Mouse (Mus musculus) frontal cortex, postnatal 25 days (tissue): ENCODE results near the gene Bbof1.

ENCODE experiments used
- DNase-seq, 2 experiments: peaks; one replicate each; pipeline ENCODE4 v3.0.0; 2022; ENCODE audit warnings: low spot score in 2 of 2

Gene Bbof1

GRCm38 (mm10) chr12:84400068-84400467 is 8.8 kb upstream of the Bbof1 start:
- no peak for DNase-seq

GRCm38 (mm10) chr12:84400653-84401052 is 8.2 kb upstream of the Bbof1 start:
- no peak for DNase-seq

- DNase-seq, result no peak
Measured at GRCm38 (mm10) chr12:84402923-84403322, 5.9 kb upstream of the Bbof1 start.

- no peak for DNase-seq
Measured at GRCm38 (mm10) chr12:84404541-84404940, 4.3 kb upstream of the Bbof1 start.

GRCm38 (mm10) chr12:84407259-84407658 is 1.6 kb upstream of the Bbof1 start:
- no peak for DNase-seq

GRCm38 (mm10) chr12:84407874-84408818 is 725 bp upstream of the Bbof1 start:
- peak in 1 of 2 experiments; percentile 15 for DNase-seq

GRCm38 (mm10) chr12:84416834-84417604 is 8.1 kb downstream of the Bbof1 start, which contains the start of gene Rnf113a2:
Rnf113a2 (plus strand) TSS chr12:84417196.
- DNase-seq, result peak; percentile 62 to 72

GRCm38 (mm10) chr12:84417605-84417922 is 8.7 kb downstream of the Bbof1 start:
- DNase-seq, result no peak

GRCm38 (mm10) chr12:84423990-84424389 is 15.1 kb downstream of the Bbof1 start:
- no peak for DNase-seq

GRCm38 (mm10) chr12:84429825-84430224 is 21.0 kb downstream of the Bbof1 start:
- no peak for DNase-seq

GRCm38 (mm10) chr12:84438697-84439096 is 29.8 kb downstream of the Bbof1 start:
- no peak for DNase-seq

GRCm38 (mm10) chr12:84442526-84442925 is 33.7 kb downstream of the Bbof1 start:
- no peak for DNase-seq

GRCm38 (mm10) chr12:84447386-84447785 is 38.5 kb downstream of the Bbof1 start:
- DNase-seq, result no peak

GRCm38 (mm10) chr12:84448181-84448580 is 39.3 kb downstream of the Bbof1 start:
- no peak for DNase-seq

- no peak for DNase-seq
Measured at GRCm38 (mm10) chr12:84449887-84450286, 41.0 kb downstream of the Bbof1 start.

- DNase-seq, result no peak
Measured at GRCm38 (mm10) chr12:84450351-84450717, 41.5 kb downstream of the Bbof1 start.

GRCm38 (mm10) chr12:84450718-84451646 is 42.1 kb downstream of the Bbof1 start, which contains the start of the genes Aldh6a1 and Lin52:
Aldh6a1 (minus strand) TSS chr12:84451004.
Lin52 (plus strand) TSS chr12:84451422.
- peak; percentile 85 to 90 for DNase-seq

GRCm38 (mm10) chr12:84451801-84452200 is 42.9 kb downstream of the Bbof1 start:
- DNase-seq, result no peak

- DNase-seq, result no peak
Measured at GRCm38 (mm10) chr12:84456911-84457310, 48.0 kb downstream of the Bbof1 start.

GRCm38 (mm10) chr12:84459845-84460244 is 51.0 kb downstream of the Bbof1 start:
- no peak for DNase-seq

GRCm38 (mm10) chr12:84461416-84461815 is 52.5 kb downstream of the Bbof1 start:
- DNase-seq, result no peak

- no peak for DNase-seq
Measured at GRCm38 (mm10) chr12:84462856-84463255, 54.0 kb downstream of the Bbof1 start.
